ENCODE assay signal across 27 mouse cellular contexts in the genomic region with DNA sequence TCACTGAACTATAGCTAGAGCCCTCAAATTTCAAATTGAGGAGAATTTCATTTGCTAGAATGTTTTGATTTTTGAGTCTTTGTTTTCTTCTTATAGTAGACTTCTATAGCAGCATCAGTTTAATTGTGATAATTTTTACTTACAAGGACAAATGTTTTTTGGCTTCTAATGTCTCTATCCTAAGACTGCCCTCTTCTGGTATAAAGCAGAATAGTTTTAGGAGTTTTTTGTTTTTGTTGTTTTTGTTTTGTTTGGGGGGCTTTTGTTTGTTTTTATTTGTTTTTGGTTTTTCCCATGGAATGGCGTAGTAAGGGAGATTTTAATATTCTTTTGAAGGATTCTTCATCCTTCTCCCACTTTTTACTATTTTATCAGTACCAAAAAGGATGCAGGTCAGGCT. TPM values are rescaled to one million over a fixed set of nuclear protein-coding genes. Genes with fewer than 3 reads are reported as not detected.
"Had no signal": no experiment of that assay in that cellular context is flagged by ENCODE, and none has a peak within 500 bp of the region (broad histone marks: within the 10 kb centered on the region; RNA-seq: fewer than 3 reads in every experiment).

No protein-coding gene starts in this region.

- ATAC-seq: intestine, embryonic 15.5 days; lung, postnatal 0 days; midbrain, embryonic 16.5 days had no signal

- H3K36me3 ChIP-seq: intestine, embryonic 15.5 days; kidney, embryonic 15.5 days; liver, embryonic 13.5 days; midbrain, embryonic 12.5 days; stomach, embryonic 15.5 days had no signal

- H3K4me1 ChIP-seq: intestine, embryonic 15.5 days; kidney, embryonic 15.5 days; liver, embryonic 13.5 days; midbrain, embryonic 12.5 days; stomach, embryonic 15.5 days had no signal

- H3K27ac ChIP-seq: intestine, embryonic 15.5 days; kidney, embryonic 15.5 days; liver, embryonic 13.5 days; macrophage; midbrain, embryonic 12.5 days; stomach, embryonic 15.5 days had no signal

- H3K9me3 ChIP-seq: intestine, embryonic 15.5 days; kidney, embryonic 15.5 days; liver, embryonic 13.5 days; midbrain, embryonic 12.5 days; stomach, embryonic 15.5 days had no signal

- H3K9ac ChIP-seq: intestine, embryonic 15.5 days; kidney, embryonic 15.5 days; liver, embryonic 13.5 days; lung, embryonic 14.5 days; midbrain, embryonic 12.5 days; stomach, embryonic 15.5 days had no signal

- DNase-seq: kidney, adult 11 months; kidney, adult 8-10 months; kidney, postnatal 25 days; liver, embryonic 13.5 days; lung, embryonic 14.5 days; right cerebral cortex, postnatal 25 days; spleen, adult 18-20 months; thymus, adult 18-20 months; thymus, postnatal 25 days had no signal

- H3K4me3 ChIP-seq: intestine, embryonic 15.5 days; kidney, embryonic 15.5 days; liver, embryonic 13.5 days; midbrain, embryonic 12.5 days; stomach, embryonic 15.5 days had no signal

- H3K4me2 ChIP-seq: intestine, embryonic 15.5 days; kidney, embryonic 15.5 days; liver, embryonic 13.5 days; lung, embryonic 14.5 days; midbrain, embryonic 12.5 days; stomach, embryonic 15.5 days had no signal

- H3K27me3 ChIP-seq: intestine, embryonic 15.5 days; kidney, embryonic 15.5 days; liver, embryonic 13.5 days; midbrain, embryonic 12.5 days; stomach, embryonic 15.5 days had no signal

RNA-seq across cellular contexts. Expression of a gene that starts 45.2 kb away (rescaled TPM):
- total RNA-seq: layer of hippocampus, adult 8-10 months; layer of hippocampus, postnatal 10 days; left cerebral cortex, postnatal 10 days; left cerebral cortex, postnatal 36 days; liver, adult 2 months had no signal
- polyA plus RNA-seq: intestine, embryonic 15.5 days; kidney, embryonic 15.5 days; large intestine, adult 2 months; limb, embryonic 11.5 days; limb, embryonic 14.5 days; liver, adult 2 months; liver, embryonic 13.5 days; liver, embryonic 16.5 days; lung, embryonic 14.5 days; lung, postnatal 0 days; macrophage; midbrain, embryonic 12.5 days; midbrain, embryonic 16.5 days; neural tube, embryonic 11.5 days; neural tube, embryonic 14.5 days; stomach, embryonic 15.5 days had no signal
